Mouse (Mus musculus): Measurements from ENCODE around the gene Ugt1a9. TPM values are rescaled to one million over a fixed set of nuclear protein-coding genes. Genes with fewer than 3 reads are reported as not detected.

The Ugt1a9 gene
- polyA plus RNA-seq, 2 experiments = 0.21 to 0.34 TPM

GRCm38 (mm10) chr1:88225741-88226140 is 155.1 kb downstream of the Ugt1a9 start:
- H3K9ac ChIP-seq (replicated peaks) = no peak overlapping the region
- H3K9me3 ChIP-seq (ENCODE audit: control insufficient read depth, low read length) = peaks cover 8% of the 10 kb centered on the region
- ATAC-seq (ENCODE audit: insufficient read depth) (no peak), DNase-seq (ENCODE audit: low read depth in 3 of 3, low spot score in 3 of 3) (no peak)
- no peaks in the 10 kb centered on the region for H3K27me3 ChIP-seq (ENCODE audit: control insufficient read depth, insufficient read depth, low read length)
- no peaks in the 10 kb centered on the region for H3K36me3 ChIP-seq (replicated peaks; ENCODE audit: control insufficient read depth, insufficient read depth, low read depth)
- H3K4me3 ChIP-seq (ENCODE audit: insufficient read depth in 1 of 2, low read depth in 2 of 2, low read length in 2 of 2) = no peak overlapping the region
- no peak overlapping the region for H3K27ac ChIP-seq
- no peaks in the 10 kb centered on the region for H3K4me1 ChIP-seq (replicated peaks; ENCODE audit: control insufficient read depth in 2 of 2, insufficient read depth in 2 of 2, low read length in 1 of 2)
- TF ChIP-seq CTCF (IDR thresholded peaks at IDR 0.05; ENCODE audit: low read depth) = no peak
- no peak for TF ChIP-seq EP300 (IDR thresholded peaks at IDR 0.05; ENCODE audit: low read depth)
- no peak overlapping the region for H3K4me2 ChIP-seq (ENCODE audit: low read depth)

DNA sequence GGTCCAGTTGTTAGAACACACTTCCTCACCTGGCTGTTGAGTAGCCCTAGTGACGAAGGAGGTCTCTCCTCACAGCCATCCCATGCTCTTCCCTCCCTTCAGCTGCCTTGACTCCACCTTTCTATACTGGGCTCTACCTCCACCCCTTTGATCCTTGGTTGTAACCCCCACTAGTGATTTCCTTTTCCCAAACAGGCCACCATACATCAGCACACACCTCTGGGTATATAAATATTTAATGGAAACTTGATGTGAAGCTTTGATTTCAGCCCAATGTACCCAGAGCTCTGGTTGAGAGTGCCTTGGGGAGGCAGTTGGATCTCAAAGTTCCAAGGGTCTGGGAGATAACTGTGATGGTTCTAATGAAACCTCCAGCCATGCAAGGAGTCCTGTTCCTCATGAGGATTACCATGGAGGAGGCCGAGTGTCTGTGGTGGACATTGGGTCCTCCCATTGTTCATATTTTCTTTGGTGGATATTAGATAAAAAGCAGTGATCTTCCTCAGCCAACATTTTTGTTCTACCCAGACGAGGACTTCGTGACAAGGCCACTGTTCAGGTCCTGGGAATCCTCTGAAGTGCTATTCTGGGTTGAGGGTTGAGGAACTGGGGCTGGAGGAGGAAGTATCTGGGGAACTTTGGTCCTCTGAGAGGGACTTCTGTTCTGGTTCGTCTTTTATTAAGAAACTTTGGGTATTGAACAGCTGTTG is 156.2 kb downstream of the Ugt1a9 start, which contains the start of gene Mroh2a:
Mroh2a (plus strand) TSS at position 317 of the 710 bp plus-strand sequence.
- no peak within 1 kb of the TSS for H3K9ac ChIP-seq (replicated peaks)
- DNase-seq (ENCODE audit: low read depth in 3 of 3, low spot score in 3 of 3) (no peak), ATAC-seq (ENCODE audit: insufficient read depth) (no peak)
- no peaks in the 10 kb centered on the region for H3K36me3 ChIP-seq (replicated peaks; ENCODE audit: control insufficient read depth, insufficient read depth, low read depth)
- TF ChIP-seq EP300 (IDR thresholded peaks at IDR 0.05; ENCODE audit: low read depth) (no peak), CTCF (IDR thresholded peaks at IDR 0.05; ENCODE audit: low read depth) (no peak)
- peaks cover 13% of the 10 kb centered on the region for H3K9me3 ChIP-seq (ENCODE audit: control insufficient read depth, low read length)
- H3K27ac ChIP-seq = no peak within 1 kb of the TSS
- no peaks in the 10 kb centered on the region for H3K4me1 ChIP-seq (replicated peaks; ENCODE audit: control insufficient read depth in 2 of 2, insufficient read depth in 2 of 2, low read length in 1 of 2)
- no peak within 1 kb of the TSS for H3K4me2 ChIP-seq (ENCODE audit: low read depth)
- no peak within 1 kb of the TSS for H3K4me3 ChIP-seq (ENCODE audit: insufficient read depth in 1 of 2, low read depth in 2 of 2, low read length in 2 of 2)
- no peaks in the 10 kb centered on the region for H3K27me3 ChIP-seq (ENCODE audit: control insufficient read depth, insufficient read depth, low read length)
- 34% methylated on average over 5 of the region's 5 CpGs for WGBS (ENCODE audit: insufficient replicate concordance)

- DNase-seq (ENCODE audit: low read depth in 3 of 3, low spot score in 3 of 3) = no peak
- 37% methylated on average over 2 of the region's 2 CpGs for WGBS (ENCODE audit: insufficient replicate concordance)
- Histone ChIP-seq H3K4me1 (replicated peaks; ENCODE audit: control insufficient read depth in 2 of 2, insufficient read depth in 2 of 2, low read length in 1 of 2) (no peaks in the 10 kb centered on the region), H3K27me3 (ENCODE audit: control insufficient read depth, insufficient read depth, low read length) (no peaks in the 10 kb centered on the region), H3K9ac (replicated peaks) (no peak overlapping the region), H3K27ac (no peak overlapping the region), H3K9me3 (ENCODE audit: control insufficient read depth, low read length) (peaks cover 13% of the 10 kb centered on the region), H3K36me3 (replicated peaks; ENCODE audit: control insufficient read depth, insufficient read depth, low read depth) (no peaks in the 10 kb centered on the region), H3K4me2 (ENCODE audit: low read depth) (no peak overlapping the region), H3K4me3 (ENCODE audit: insufficient read depth in 1 of 2, low read depth in 2 of 2, low read length in 2 of 2) (no peak overlapping the region)
- no peak for ATAC-seq (ENCODE audit: insufficient read depth)
- TF ChIP-seq EP300 (IDR thresholded peaks at IDR 0.05; ENCODE audit: low read depth) = no peak
Observed at GRCm38 (mm10) chr1:88227482-88227881, 156.9 kb downstream of the Ugt1a9 start.

- DNase-seq (ENCODE audit: low read depth in 3 of 3, low spot score in 3 of 3) (no peak), ATAC-seq (ENCODE audit: insufficient read depth) (no peak)
- no peak overlapping the region for H3K4me3 ChIP-seq (ENCODE audit: insufficient read depth in 1 of 2, low read depth in 2 of 2, low read length in 2 of 2)
- no peak overlapping the region for H3K4me2 ChIP-seq (ENCODE audit: low read depth)
- no peaks in the 10 kb centered on the region for H3K36me3 ChIP-seq (replicated peaks; ENCODE audit: control insufficient read depth, insufficient read depth, low read depth)
- TF ChIP-seq EP300 (IDR thresholded peaks at IDR 0.05; ENCODE audit: low read depth) (no peak), CTCF (IDR thresholded peaks at IDR 0.05; ENCODE audit: low read depth) (no peak)
- H3K4me1 ChIP-seq (replicated peaks; ENCODE audit: control insufficient read depth in 2 of 2, insufficient read depth in 2 of 2, low read length in 1 of 2) = no peaks in the 10 kb centered on the region
- WGBS (ENCODE audit: insufficient replicate concordance) = 59% methylated on average over 7 of the region's 7 CpGs
- H3K9me3 ChIP-seq (ENCODE audit: control insufficient read depth, low read length) = peaks cover 13% of the 10 kb centered on the region
- H3K9ac ChIP-seq (replicated peaks) = no peak overlapping the region
- no peak overlapping the region for H3K27ac ChIP-seq
- H3K27me3 ChIP-seq (ENCODE audit: control insufficient read depth, insufficient read depth, low read length) = no peaks in the 10 kb centered on the region
Observed at GRCm38 (mm10) chr1:88228121-88228520, 157.5 kb downstream of the Ugt1a9 start.

GRCm38 (mm10) chr1:88229566-88229965 is 159.0 kb downstream of the Ugt1a9 start:
- TF ChIP-seq CTCF (IDR thresholded peaks at IDR 0.05; ENCODE audit: low read depth) (no peak), EP300 (IDR thresholded peaks at IDR 0.05; ENCODE audit: low read depth) (no peak)
- no peak overlapping the region for H3K27ac ChIP-seq
- no peak for ATAC-seq (ENCODE audit: insufficient read depth)
- H3K36me3 ChIP-seq (replicated peaks; ENCODE audit: control insufficient read depth, insufficient read depth, low read depth) = no peaks in the 10 kb centered on the region
- H3K9ac ChIP-seq (replicated peaks) = no peak overlapping the region
- no peaks in the 10 kb centered on the region for H3K27me3 ChIP-seq (ENCODE audit: control insufficient read depth, insufficient read depth, low read length)
- H3K4me1 ChIP-seq (replicated peaks; ENCODE audit: control insufficient read depth in 2 of 2, insufficient read depth in 2 of 2, low read length in 1 of 2) = no peaks in the 10 kb centered on the region
- no peak overlapping the region for H3K4me3 ChIP-seq (ENCODE audit: insufficient read depth in 1 of 2, low read depth in 2 of 2, low read length in 2 of 2)
- no peak for DNase-seq (ENCODE audit: low read depth in 3 of 3, low spot score in 3 of 3)
- H3K9me3 ChIP-seq (ENCODE audit: control insufficient read depth, low read length) = peaks cover 16% of the 10 kb centered on the region
- H3K4me2 ChIP-seq (ENCODE audit: low read depth) = no peak overlapping the region
- WGBS (ENCODE audit: insufficient replicate concordance) = 50% methylated on average over 3 of the region's 3 CpGs

Measured in liver, embryonic 14.5 days (tissue).